Mouse (Mus musculus) CH12.LX (cell line): ENCODE results near the gene Tac1. TPM values are rescaled to one million over a fixed set of nuclear protein-coding genes. Genes with fewer than 3 reads are reported as not detected.

ENCODE experiments used
- DNase-seq: peaks from one replicate; pipeline ENCODE4 v3.0.0-alpha.2; 2013; ENCODE audit errors: extremely low read depth
- H3K27ac ChIP-seq: 2 replicates; pipeline ENCODE4 v1.5.1; 2012; ENCODE audit warnings: low read depth, mild to moderate bottlenecking, control low read depth, moderate library complexity; ENCODE audit not compliant: insufficient read depth
- H3K27me3 ChIP-seq: replicated peaks from 2 replicates; pipeline ENCODE3; 2012; ENCODE audit warnings: inconsistent platforms
- H3K36me3 ChIP-seq, 2 experiments: replicated peaks in 1 of 2; 2 replicates each; pipeline versions ENCODE3 to v1.6.1; 2012; ENCODE audit warnings: inconsistent platforms in 1 of 2, low read length in 1 of 2, mild to moderate bottlenecking in 1 of 2, mixed read lengths in 1 of 2, moderate library complexity in 1 of 2; ENCODE audit not compliant: control insufficient read depth in 1 of 2, insufficient read depth in 1 of 2
- H3K4me1 ChIP-seq, 2 experiments: 2 replicates each; pipeline ENCODE4 v1.6.1; 2012; ENCODE audit warnings: inconsistent platforms in 1 of 2, moderate library complexity in 1 of 2; ENCODE audit not compliant: insufficient read depth in 2 of 2, control insufficient read depth in 1 of 2
- H3K4me2 ChIP-seq: 2 replicates; pipeline ENCODE4 v1.6.1; 2012; ENCODE audit warnings: low read depth, mild to moderate bottlenecking, control low read depth; ENCODE audit not compliant: poor library complexity, insufficient read depth, severe bottlenecking
- H3K4me3 ChIP-seq, 3 experiments: fragments of 150-350 bp in 1 of 3; sonication (generic) in 1 of 3; replicated peaks in 1 of 3; 2 replicates each; pipeline versions ENCODE3 to v1.5.1; 2011 to 2012; ENCODE audit warnings: low read depth in 2 of 3, low read length in 2 of 3, mild to moderate bottlenecking in 2 of 3, moderate library complexity in 2 of 3, control low read depth in 1 of 3, improper control_type of control experiment in 1 of 3, inconsistent platforms in 1 of 3, mixed read lengths in 1 of 3; ENCODE audit not compliant: poor library complexity in 1 of 3
- H3K79me2 ChIP-seq: replicated peaks from 2 replicates; pipeline ENCODE4 v1.6.1; 2012; ENCODE audit warnings: mild to moderate bottlenecking, moderate library complexity; ENCODE audit not compliant: control insufficient read depth, poor library complexity, insufficient read depth, severe bottlenecking; ENCODE audit errors: extremely low read depth
- H3K9ac ChIP-seq: 2 replicates; pipeline ENCODE4 v1.6.1; 2012; ENCODE audit warnings: low read depth, mild to moderate bottlenecking, control low read depth, moderate library complexity; ENCODE audit not compliant: insufficient read depth
- H3K9me3 ChIP-seq: replicated peaks from 2 replicates; pipeline ENCODE3; 2012; ENCODE audit warnings: low read length, inconsistent platforms, mixed read lengths
- BHLHE40 ChIP-seq: IDR thresholded peaks from 2 replicates; pipeline ENCODE4 v1.6.1; 2011; ENCODE audit warnings: mild to moderate bottlenecking, low read depth, low read length, improper control_type of control experiment
- CHD1 ChIP-seq: IDR thresholded peaks from 2 replicates; pipeline ENCODE4 v1.6.1; 2012; ENCODE audit warnings: low read depth, low read length, improper control_type of control experiment, inconsistent platforms
- CHD2 ChIP-seq: IDR thresholded peaks from 2 replicates; pipeline ENCODE4 v1.6.1; 2011; ENCODE audit warnings: low read length, improper control_type of control experiment
- CTCF ChIP-seq, 2 experiments: IDR thresholded peaks in 1 of 2; conservative IDR thresholded peaks in 1 of 2; 2 replicates each; pipeline ENCODE4 v1.5.1; 2011 to 2012; ENCODE audit warnings: low read depth in 2 of 2, low read length in 2 of 2, improper control_type of control experiment in 1 of 2, inconsistent platforms in 1 of 2, mild to moderate bottlenecking in 1 of 2, moderate library complexity in 1 of 2
- ELF1 ChIP-seq: IDR thresholded peaks from 2 replicates; pipeline ENCODE4 v1.6.1; 2014; ENCODE audit warnings: low read depth, mild to moderate bottlenecking, inconsistent platforms, low read length, improper control_type of control experiment
- GABPA ChIP-seq: IDR thresholded peaks from 2 replicates; pipeline ENCODE4 v1.6.1; 2012; ENCODE audit warnings: low read depth, low read length, improper control_type of control experiment, inconsistent platforms; ENCODE audit not compliant: insufficient replicate concordance
- HCFC1 ChIP-seq: IDR thresholded peaks from 2 replicates; pipeline ENCODE4 v1.6.1; 2012; ENCODE audit warnings: low read depth, mild to moderate bottlenecking, inconsistent platforms, low read length, improper control_type of control experiment
- IRF4 ChIP-seq: IDR thresholded peaks from 2 replicates; pipeline ENCODE4 v1.6.1; 2014; ENCODE audit warnings: low read depth, mild to moderate bottlenecking, inconsistent platforms, low read length, improper control_type of control experiment
- KAT2A ChIP-seq: IDR thresholded peaks from 2 replicates; pipeline ENCODE4 v1.6.1; 2012; ENCODE audit warnings: low read length, improper control_type of control experiment, inconsistent platforms; ENCODE audit not compliant: insufficient replicate concordance
- MEF2A ChIP-seq: IDR thresholded peaks from 2 replicates; pipeline ENCODE4 v1.6.1; 2014; ENCODE audit warnings: low read depth, mild to moderate bottlenecking, inconsistent platforms, low read length, improper control_type of control experiment, borderline replicate concordance
- MXI1 ChIP-seq: IDR thresholded peaks from 2 replicates; pipeline ENCODE4 v1.6.1; 2011; ENCODE audit warnings: mild to moderate bottlenecking, low read depth, low read length, improper control_type of control experiment
- NRF1 ChIP-seq: IDR thresholded peaks from 2 replicates; pipeline ENCODE4 v1.6.1; 2014; ENCODE audit warnings: low read depth, mild to moderate bottlenecking, inconsistent platforms, low read length, improper control_type of control experiment, moderate library complexity
- PAX5 ChIP-seq: IDR thresholded peaks from 2 replicates; pipeline ENCODE4 v1.6.1; 2012; ENCODE audit warnings: low read length, inconsistent platforms, mixed read lengths
- POLR2A ChIP-seq: IDR thresholded peaks from 2 replicates; pipeline ENCODE4 v1.6.1; 2011; ENCODE audit warnings: low read depth, mild to moderate bottlenecking, improper control_type of control experiment, low read length
- RAD21 ChIP-seq: IDR thresholded peaks from 2 replicates; pipeline ENCODE4 v1.6.1; 2011; ENCODE audit warnings: low read depth, mild to moderate bottlenecking, low read length, improper control_type of control experiment, moderate library complexity
- RCOR1 ChIP-seq: conservative IDR thresholded peaks from 2 replicates; pipeline ENCODE4 v1.6.1; 2012; ENCODE audit warnings: low read depth, mild to moderate bottlenecking, inconsistent platforms, low read length, improper control_type of control experiment
- SMC3 ChIP-seq: IDR thresholded peaks from 2 replicates; pipeline ENCODE4 v1.6.1; 2011; ENCODE audit warnings: low read depth, low read length, improper control_type of control experiment
- TBP ChIP-seq: conservative IDR thresholded peaks from 2 replicates; pipeline ENCODE4 v1.6.1; 2011; ENCODE audit warnings: low read depth, low read length, improper control_type of control experiment
- UBTF ChIP-seq: IDR thresholded peaks from 2 replicates; pipeline ENCODE4 v1.6.1; 2012; ENCODE audit warnings: low read depth, mild to moderate bottlenecking, inconsistent platforms, low read length, improper control_type of control experiment, moderate library complexity
- USF1 ChIP-seq: IDR thresholded peaks from 2 replicates; pipeline ENCODE4 v1.6.1; 2014; ENCODE audit warnings: low read depth, mild to moderate bottlenecking, inconsistent platforms, low read length, improper control_type of control experiment
- USF2 ChIP-seq: conservative IDR thresholded peaks from 2 replicates; pipeline ENCODE4 v1.6.1; 2011; ENCODE audit warnings: low read depth, low read length, improper control_type of control experiment
- ZKSCAN1 ChIP-seq: IDR thresholded peaks from 2 replicates; pipeline ENCODE4 v1.6.1; 2012; ENCODE audit warnings: low read depth, inconsistent platforms, low read length, improper control_type of control experiment, borderline replicate concordance
- dilution Hi-C: fragments of 300-500 bp; cut with MboI; formaldehyde crosslinking; loops from 2 replicates; pipeline ENCODE4 v1.14.3; 2020; ENCODE audit warnings: low sequenced_read_pairs; ENCODE audit not compliant: extremely low pct_unique_long_range_greater_than_20kb, extremely low pct_ligation_motif_present
- in situ Hi-C: fragments of 300-500 bp; cut with MboI; formaldehyde crosslinking; loops from 3 replicates; pipeline ENCODE4 v1.14.3; 2019; ENCODE audit warnings: low sequenced_read_pairs, low pct_ligation_motif_present, low pct_unique_long_range_greater_than_20kb, mixed read lengths
- polyA plus RNA-seq: library from polyadenylated mRNA; unstranded; fragments of >175 nt; gene quantifications from 2 replicates; pipeline ENCODE4 v1.2.1, GENCODE M21; 2012; ENCODE audit warnings: low read depth; ENCODE audit not compliant: insufficient read length
- total RNA-seq, 2 experiments: library from RNA; depleted of rRNA; stranded (reverse); fragments of 300-350 nt in 1 of 2; fragments of >200 nt in 1 of 2; gene quantifications; 2 replicates each; pipeline ENCODE4 v1.2.3; 2012 to 2014

Tac1 gene
- total and polyA plus RNA-seq, 3 experiments: not detected

- no peaks in the 10 kb centered on the region for H3K36me3 ChIP-seq
- no peaks in the 10 kb centered on the region for H3K79me2 ChIP-seq
- no peak overlapping the region for H3K4me2 ChIP-seq
- H3K9ac ChIP-seq: no peak overlapping the region
- no peaks in the 10 kb centered on the region for H3K27me3 ChIP-seq
- H3K4me3 ChIP-seq: no peak overlapping the region
- H3K27ac ChIP-seq: no peak overlapping the region
- dilution Hi-C loops (no loop called here), in situ Hi-C loops (no loop called here)
- H3K9me3 ChIP-seq: no peaks in the 10 kb centered on the region
- DNase-seq: no peak
- H3K4me1 ChIP-seq: no peaks in the 10 kb centered on the region
- TF ChIP-seq CHD2 (no peak), PAX5 (no peak), ELF1 (no peak), KAT2A (no peak), HCFC1 (no peak)
Measured at GRCm38 (mm10) chr6:7558164-7558563, 3.5 kb downstream of the Tac1 start.

GRCm38 (mm10) chr6:7562524-7562923 is 7.8 kb downstream of the Tac1 start:
- Histone ChIP-seq H3K9ac (no peak overlapping the region), H3K4me3 (no peak overlapping the region), H3K4me1 (0 out of 4 replicates have a peak, but pooled peaks cover 0 to 2% of the 10 kb centered on the region in 2 experiments), H3K4me2 (no peak overlapping the region), H3K27me3 (no peaks in the 10 kb centered on the region), H3K27ac (no peak overlapping the region), H3K36me3 (no peaks in the 10 kb centered on the region), H3K9me3 (no peaks in the 10 kb centered on the region), H3K79me2 (no peaks in the 10 kb centered on the region)
- dilution Hi-C loops: no loop called here
- no peak for DNase-seq
- no peak for TF ChIP-seq BHLHE40
- TF ChIP-seq RCOR1: no peak
- TF ChIP-seq KAT2A: no peak
- TF ChIP-seq CHD1: no peak
- TF ChIP-seq CTCF (conservative IDR thresholded peaks at IDR 0.05 in 1 of 2, IDR thresholded peaks at IDR 0.05 in 1 of 2; ENCODE audit: low read depth in 2 of 2, low read length in 2 of 2): no peak
- TF ChIP-seq UBTF: no peak
- no peak for TF ChIP-seq GABPA
- TF ChIP-seq USF2: no peak
- no peak for TF ChIP-seq RAD21
- TF ChIP-seq ZKSCAN1: no peak
- no peak for TF ChIP-seq MEF2A
- TF ChIP-seq NRF1: no peak
- no peak for TF ChIP-seq IRF4
- no peak for TF ChIP-seq SMC3
- TF ChIP-seq MXI1: no peak
- no peak for TF ChIP-seq POLR2A
- TF ChIP-seq ELF1: no peak
- no peak for TF ChIP-seq TBP
- TF ChIP-seq USF1: no peak
- in situ Hi-C loops: no loop called here
